Mouse (Mus musculus) liver, embryonic 13.5 days (tissue): ENCODE measurements around the gene Doc2g. TPM values are rescaled to one million over a fixed set of nuclear protein-coding genes. Genes with fewer than 3 reads are reported as not detected.
"Not testable (repeated sequence)": the region's sequence is repeated elsewhere in the genome, so short reads cannot be mapped to it uniquely, and the experiment has no call there.

ENCODE experiments used
- ATAC-seq: fragments of 200-750 bp; cut with Nextera tagmentation; 2 replicates; pipeline ENCODE4 v1.8.0; 2017; ENCODE audit warnings: low read depth, mild to moderate bottlenecking, moderate number of reproducible peaks, moderate library complexity
- DNase-seq: peaks from one replicate; pipeline ENCODE4 v3.0.0; 2022
- H3K27ac ChIP-seq: fragments of 300-500 bp; sonication (generic); 2 replicates; pipeline ENCODE4 v1.5.1; 2015; ENCODE audit warnings: moderate library complexity, mild to moderate bottlenecking, inconsistent platforms
- H3K27me3 ChIP-seq: fragments of 300-500 bp; sonication (generic); 2 replicates; pipeline ENCODE4 v1.6.1; 2015; ENCODE audit warnings: mild to moderate bottlenecking, inconsistent platforms
- H3K36me3 ChIP-seq: fragments of 300-500 bp; sonication (generic); 2 replicates; pipeline ENCODE4 v1.6.1; 2015; ENCODE audit warnings: mild to moderate bottlenecking, inconsistent platforms
- H3K4me1 ChIP-seq: fragments of 300-500 bp; sonication (generic); replicated peaks from 2 replicates; pipeline ENCODE4 v1.6.1; 2015; ENCODE audit warnings: inconsistent platforms
- H3K4me2 ChIP-seq: fragments of 300-500 bp; sonication (generic); 2 replicates; pipeline ENCODE4 v1.6.1; 2015; ENCODE audit warnings: inconsistent platforms, mild to moderate bottlenecking, moderate library complexity
- H3K4me3 ChIP-seq: fragments of 300-500 bp; sonication (generic); replicated peaks from 2 replicates; pipeline ENCODE4 v1.5.1; 2015; ENCODE audit warnings: mild to moderate bottlenecking, inconsistent platforms
- H3K9ac ChIP-seq: fragments of 300-500 bp; sonication (generic); 2 replicates; pipeline ENCODE4 v1.6.1; 2015; ENCODE audit warnings: mild to moderate bottlenecking, inconsistent platforms
- H3K9me3 ChIP-seq: fragments of 300-500 bp; sonication (generic); replicated peaks from 2 replicates; pipeline ENCODE4 v1.6.1; 2016; ENCODE audit warnings: inconsistent platforms
- WGBS: fragments of 180-500 bp; shearing (Covaris S2); methylation state at CpG from one replicate; pipeline ENCODE4 v1.1.7; 2015; ENCODE audit not compliant: insufficient replicate concordance; 5-methylcytosine and 5-hydroxymethylcytosine counted together
- polyA plus RNA-seq: library from polyadenylated mRNA; unstranded; fragments of >200 nt; fragmentation: Nextera tagmentation; extraction: Ambion mirVana; gene quantifications from 2 replicates; pipeline ENCODE4 v1.2.1, GENCODE M21; 2015

Gene Doc2g
- polyA plus RNA-seq, result 0.80 and 0.82 TPM in 2 replicates

DNA sequence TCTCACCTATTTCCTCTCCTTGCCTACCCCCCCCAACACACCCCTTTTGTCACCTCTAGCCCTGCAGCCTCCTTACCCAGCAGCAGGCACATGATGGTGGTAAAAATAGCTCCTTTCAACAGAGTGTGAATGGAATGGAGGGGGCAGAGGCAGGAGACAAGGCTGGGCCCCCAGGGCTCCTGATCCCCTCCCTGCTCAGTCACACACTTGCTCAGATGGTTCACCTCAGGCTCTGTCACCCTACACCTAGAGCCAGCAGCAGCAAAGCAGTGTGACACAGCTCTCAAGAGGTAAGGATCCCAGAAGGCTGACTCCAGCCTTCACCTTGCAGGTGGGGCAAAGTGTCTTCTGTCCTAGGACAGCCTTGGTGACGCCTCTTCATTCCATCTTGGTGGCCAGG, at the start of gene Doc2g:
Gene Doc2g, plus strand, starts transcription at position 202 of the 400 bp plus-strand sequence.
- ATAC-seq (no peak), DNase-seq (no peak)
- no peak within 1 kb of the TSS for H3K4me2 ChIP-seq
- no peak within 1 kb of the TSS for H3K9ac ChIP-seq
- H3K36me3 ChIP-seq, result peaks cover 32% of the 10 kb centered on the region
- 67% methylated on average over 1 of the region's 1 CpGs for WGBS
- no peak within 1 kb of the TSS for H3K27ac ChIP-seq
- no peaks in the 10 kb centered on the region for H3K9me3 ChIP-seq
- H3K4me1 ChIP-seq, result peaks cover 36% of the 10 kb centered on the region
- no peak within 1 kb of the TSS for H3K4me3 ChIP-seq
- no peaks in the 10 kb centered on the region for H3K27me3 ChIP-seq

DNA sequence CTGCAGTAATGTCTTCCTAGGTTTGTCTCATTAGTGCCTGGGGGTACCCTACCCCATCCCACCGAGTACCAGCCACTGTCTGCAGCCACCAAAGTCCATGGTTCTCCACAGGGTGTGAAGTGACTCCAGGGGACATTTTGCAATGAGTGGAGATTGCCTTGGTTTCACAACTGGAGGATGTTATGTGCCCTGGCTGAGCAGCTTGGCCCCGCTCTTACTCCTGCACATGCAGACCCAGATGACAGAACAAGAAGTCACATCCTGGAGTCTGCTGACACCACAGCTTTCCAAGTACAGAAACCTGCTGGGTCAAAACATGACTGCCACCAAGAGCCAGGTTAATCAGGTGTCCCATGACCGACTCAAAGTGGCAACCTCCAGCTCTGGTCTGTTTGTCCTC, 48.1 kb upstream of the Doc2g start:
- WGBS, result 62% methylated on average over 3 of the region's 3 CpGs
- H3K4me1 ChIP-seq, result peaks cover 1% of the 10 kb centered on the region; the same call in 1 of the 2 replicates
- ATAC-seq (no peak), DNase-seq (no peak)
- H3K9me3 ChIP-seq, result no peaks in the 10 kb centered on the region
- H3K27ac ChIP-seq, result no peak overlapping the region
- H3K36me3 ChIP-seq, result no peaks in the 10 kb centered on the region
- H3K27me3 ChIP-seq, result 0 out of 2 replicates have a peak, but pooled peaks cover 8% of the 10 kb centered on the region
- H3K4me2 ChIP-seq, result no peak overlapping the region
- H3K9ac ChIP-seq, result no peak overlapping the region
- H3K4me3 ChIP-seq, result no peak overlapping the region

DNA sequence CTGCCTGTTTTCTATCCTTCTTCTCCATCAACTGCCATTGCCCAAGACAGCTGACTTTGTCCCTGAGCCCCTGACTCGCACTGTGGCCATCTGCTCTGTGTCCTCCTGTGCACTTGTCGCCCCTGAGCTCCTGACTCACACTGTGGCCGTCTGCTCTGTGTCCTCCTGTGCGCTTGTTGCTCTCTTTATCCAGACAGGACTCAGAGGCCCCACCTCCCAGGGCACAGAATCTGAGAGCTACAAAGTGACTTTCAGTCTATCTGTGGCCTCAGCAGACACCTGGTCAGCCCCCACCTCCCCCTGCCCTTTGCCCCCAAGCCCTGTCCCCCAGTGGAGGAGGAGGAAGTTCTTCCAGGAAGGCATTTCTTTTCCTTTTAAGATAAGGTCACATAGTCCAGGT, 47.3 kb upstream of the Doc2g start:
- Histone ChIP-seq H3K9ac (no peak overlapping the region), H3K27ac (no peak overlapping the region), H3K9me3 (no peaks in the 10 kb centered on the region), H3K27me3 (0 out of 2 replicates have a peak, but pooled peaks cover 8% of the 10 kb centered on the region), H3K4me2 (no peak overlapping the region), H3K4me1 (no peaks in the 10 kb centered on the region; the same call in 1 of the 2 replicates), H3K36me3 (no peaks in the 10 kb centered on the region), H3K4me3 (no peak overlapping the region)
- 24% methylated on average over 4 of the region's 4 CpGs for WGBS
- ATAC-seq (no peak), DNase-seq (no peak)

GRCm38 (mm10) chr19:3957296-3958036, 45.6 kb upstream of the Doc2g start:
- not testable (repeated sequence) for H3K9ac ChIP-seq, H3K27me3 ChIP-seq, H3K27ac ChIP-seq, DNase-seq, H3K4me1 ChIP-seq, H3K36me3 ChIP-seq, H3K9me3 ChIP-seq, H3K4me3 ChIP-seq, ATAC-seq, H3K4me2 ChIP-seq
- WGBS, result 60% methylated on average over 5 of the region's 5 CpGs

DNA sequence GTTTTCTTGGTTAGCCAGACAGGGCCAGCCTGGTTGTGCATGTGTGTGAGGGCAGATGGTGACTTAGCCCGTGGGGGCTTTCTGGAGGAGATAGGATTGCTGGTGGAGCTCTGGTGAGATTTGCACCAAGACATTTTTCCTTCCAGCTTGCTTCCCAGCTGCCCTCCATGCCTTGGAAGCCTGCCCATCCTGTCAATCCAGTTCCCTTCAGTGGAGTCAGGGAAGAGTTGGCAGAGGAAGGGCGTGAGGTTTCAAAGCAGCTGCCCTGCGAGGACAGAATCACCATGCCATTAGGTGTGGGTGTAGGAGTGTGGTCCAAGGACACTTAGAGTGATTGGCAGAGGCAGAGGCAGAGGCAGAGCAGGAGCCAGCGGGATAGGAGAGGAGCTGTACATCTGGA, 44.6 kb upstream of the Doc2g start, which contains the start of gene Aldh3b3:
Gene Aldh3b3, plus strand, starts transcription at position 176 of the 400 bp plus-strand sequence.
- Histone ChIP-seq H3K27me3 (0 out of 2 replicates have a peak, but pooled peaks cover 8% of the 10 kb centered on the region), H3K4me3 (no peak within 1 kb of the TSS), H3K4me1 (no peaks in the 10 kb centered on the region; the same call in 1 of the 2 replicates), H3K27ac (no peak within 1 kb of the TSS), H3K9ac (no peak within 1 kb of the TSS), H3K36me3 (no peaks in the 10 kb centered on the region), H3K9me3 (no peaks in the 10 kb centered on the region), H3K4me2 (no peak within 1 kb of the TSS)
- 58% methylated on average over 4 of the region's 4 CpGs for WGBS
- ATAC-seq (no peak), DNase-seq (no peak)

DNA sequence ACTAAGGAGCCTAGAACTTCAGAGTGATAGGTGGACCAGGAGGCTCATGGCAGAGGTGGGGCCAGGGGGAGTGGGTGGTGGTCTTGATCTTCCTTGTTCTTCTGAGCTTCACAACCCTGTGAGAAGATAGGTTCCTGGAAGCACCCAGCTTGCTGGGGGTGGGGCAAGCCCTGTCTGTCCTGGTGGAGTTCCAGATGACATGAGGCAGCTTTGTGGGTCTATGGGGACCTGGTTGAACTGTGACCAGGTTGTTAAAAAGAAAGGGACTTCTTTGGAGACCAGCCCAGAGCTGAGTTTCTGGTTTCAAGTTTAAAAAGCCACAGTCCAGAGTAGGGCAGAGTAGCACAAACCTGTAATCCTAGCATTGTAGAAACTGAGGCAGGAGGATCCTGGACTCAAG, 44.1 kb upstream of the Doc2g start:
- no peak overlapping the region for H3K27ac ChIP-seq
- H3K9me3 ChIP-seq, result no peaks in the 10 kb centered on the region
- no peaks in the 10 kb centered on the region for H3K36me3 ChIP-seq
- no peak for DNase-seq
- H3K9ac ChIP-seq, result no peak overlapping the region
- H3K4me1 ChIP-seq, result no peaks in the 10 kb centered on the region; the same call in 1 of the 2 replicates
- no peak overlapping the region for H3K4me3 ChIP-seq
- H3K27me3 ChIP-seq, result 0 out of 2 replicates have a peak, but pooled peaks cover 8% of the 10 kb centered on the region
- no peak overlapping the region for H3K4me2 ChIP-seq
- no peak for ATAC-seq

DNA sequence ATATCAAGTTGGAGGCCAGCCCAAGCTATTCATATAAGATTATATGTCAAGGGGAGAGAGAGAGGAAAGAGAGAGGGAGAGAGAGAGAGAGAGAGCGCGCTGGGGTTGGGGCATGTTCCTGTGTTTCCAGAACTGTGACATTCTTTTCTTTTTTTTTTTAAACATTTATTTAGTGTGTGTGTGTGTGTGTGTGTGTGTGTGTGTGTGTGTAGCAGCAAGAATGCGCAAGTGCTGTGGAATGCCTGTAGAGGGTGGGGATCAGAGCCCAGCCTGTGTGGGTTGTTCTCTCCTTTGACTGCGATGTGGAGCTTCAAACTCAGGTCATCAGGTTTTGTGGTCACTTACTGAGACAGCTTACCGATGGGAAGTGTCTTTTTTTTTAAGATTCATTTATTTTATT, 42.9 kb upstream of the Doc2g start:
- Histone ChIP-seq H3K27me3 (0 out of 2 replicates have a peak, but pooled peaks cover 8% of the 10 kb centered on the region), H3K9ac (no peak overlapping the region), H3K4me1 (no peaks in the 10 kb centered on the region; the same call in 1 of the 2 replicates), H3K4me2 (no peak overlapping the region), H3K4me3 (no peak overlapping the region), H3K9me3 (no peaks in the 10 kb centered on the region), H3K36me3 (no peaks in the 10 kb centered on the region), H3K27ac (no peak overlapping the region)
- 71% methylated on average over 5 of the region's 5 CpGs for WGBS
- no peak for ATAC-seq
- DNase-seq, result no peak

- not testable (repeated sequence) for H3K9ac ChIP-seq, H3K4me2 ChIP-seq, H3K9me3 ChIP-seq, H3K4me1 ChIP-seq, DNase-seq, ATAC-seq, H3K4me3 ChIP-seq, H3K36me3 ChIP-seq, H3K27ac ChIP-seq, H3K27me3 ChIP-seq
- WGBS, result 66% methylated on average over 6 of the region's 6 CpGs
These were observed 41.3 kb upstream of the Doc2g start for GRCm38 (mm10) chr19:3961805-3962204.

GRCm38 (mm10) chr19:3962469-3962868, 40.6 kb upstream of the Doc2g start:
- 11% methylated on average over 2 of the region's 2 CpGs for WGBS
- no peak for DNase-seq
- no peak for ATAC-seq
- no peak overlapping the region for H3K4me3 ChIP-seq
- no peaks in the 10 kb centered on the region for H3K9me3 ChIP-seq
- peaks cover 8% of the 10 kb centered on the region for H3K4me1 ChIP-seq
- H3K36me3 ChIP-seq, result no peaks in the 10 kb centered on the region
- no peaks in the 10 kb centered on the region for H3K27me3 ChIP-seq
- H3K27ac ChIP-seq, result no peak overlapping the region
- no peak overlapping the region for H3K9ac ChIP-seq
- H3K4me2 ChIP-seq, result no peak overlapping the region

DNA sequence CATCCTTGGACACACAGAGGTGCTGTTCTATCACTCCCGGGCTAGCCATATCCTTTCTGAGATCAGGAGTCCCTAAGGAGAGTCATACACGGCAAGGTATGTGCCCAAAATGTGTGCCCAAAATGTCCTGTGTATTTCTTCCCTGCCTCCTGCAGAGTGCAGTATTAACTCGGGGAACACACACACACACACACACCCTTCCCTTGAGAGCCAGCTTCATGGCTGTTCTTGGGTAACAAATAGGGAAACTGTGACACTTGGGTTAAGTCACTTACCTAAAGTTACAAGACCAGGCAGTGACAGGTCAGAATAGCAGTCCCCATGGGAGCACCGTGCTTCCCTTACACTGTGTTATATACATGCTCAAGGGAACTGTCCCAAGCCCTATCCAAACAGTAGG, 39.1 kb upstream of the Doc2g start:
- DNase-seq (no peak), ATAC-seq (no peak)
- Histone ChIP-seq H3K4me2 (no peak overlapping the region), H3K4me3 (no peak overlapping the region), H3K9me3 (no peaks in the 10 kb centered on the region), H3K27me3 (0 out of 2 replicates have a peak, but pooled peaks cover 3% of the 10 kb centered on the region), H3K4me1 (peaks cover 10% of the 10 kb centered on the region), H3K27ac (no peak overlapping the region), H3K36me3 (no peaks in the 10 kb centered on the region), H3K9ac (no peak overlapping the region)
- 58% methylated on average over 4 of the region's 4 CpGs for WGBS

DNA sequence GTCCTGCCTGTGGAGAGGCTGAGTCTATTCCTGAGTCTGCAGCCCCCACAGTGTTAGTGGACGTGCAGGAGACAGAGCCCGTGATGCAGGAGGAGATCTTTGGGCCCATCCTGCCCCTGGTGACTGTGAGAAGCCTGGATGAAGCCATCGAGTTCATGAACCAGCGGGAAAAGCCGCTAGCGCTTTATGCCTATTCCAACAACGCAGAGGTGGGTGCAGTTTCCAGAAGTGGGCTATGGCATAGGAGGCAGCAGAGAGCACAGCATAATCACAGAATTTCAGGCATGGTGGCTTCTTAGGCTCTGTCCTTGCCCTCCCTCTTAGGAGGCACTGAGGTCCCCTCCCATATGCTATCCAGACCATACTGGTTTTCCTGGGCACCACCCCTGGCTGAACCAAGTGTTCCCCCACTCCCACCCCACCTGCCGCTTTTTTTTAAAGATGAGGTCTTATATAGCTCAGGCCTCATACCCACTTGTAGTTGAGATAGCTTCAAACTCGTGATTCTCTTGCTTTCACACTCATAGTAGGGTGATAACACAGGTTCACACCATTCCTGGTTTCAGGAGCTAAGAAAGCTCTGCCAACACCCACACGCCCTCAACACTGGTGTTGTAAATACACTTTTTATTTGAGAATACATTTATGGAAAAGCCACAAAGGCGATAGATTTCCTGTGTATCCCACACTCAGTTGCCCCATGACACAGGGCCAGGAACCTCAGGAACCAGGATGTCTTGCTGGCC, 36.6 kb upstream of the Doc2g start:
- H3K4me3 ChIP-seq, result no peak overlapping the region
- peaks cover 12% of the 10 kb centered on the region for H3K4me1 ChIP-seq
- H3K36me3 ChIP-seq, result no peaks in the 10 kb centered on the region
- no peak overlapping the region for H3K4me2 ChIP-seq
- 64% methylated on average over 11 of the region's 11 CpGs for WGBS
- DNase-seq, result no peak
- no peak for ATAC-seq
- 0 out of 2 replicates have a peak, but pooled peaks cover 3% of the 10 kb centered on the region for H3K27me3 ChIP-seq
- H3K27ac ChIP-seq, result no peak overlapping the region
- H3K9ac ChIP-seq, result no peak overlapping the region
- no peaks in the 10 kb centered on the region for H3K9me3 ChIP-seq
